Mouse (Mus musculus) telencephalon, adult 2 months (tissue): Measurements from ENCODE around the gene Vmn1r3.
"Not testable (repeated sequence)": the region's sequence is repeated elsewhere in the genome, so short reads cannot be mapped to it uniquely, and the experiment has no call there.

Experiments used
- DNase-seq: peaks from one replicate; pipeline ENCODE4 v3.0.0-alpha.2; 2011; ENCODE audit warnings: low read depth, low spot score

Vmn1r3 gene

GRCm38 (mm10) chr4:3185258-3185657 is at the start of gene Vmn1r3:
Vmn1r3 (minus strand) TSS chr4:3185358.
- not testable (repeated sequence) for DNase-seq

GRCm38 (mm10) chr4:3232053-3232452 is 46.9 kb upstream of the Vmn1r3 start:
- no peak for DNase-seq

- DNase-seq = no peak
These were observed 45.9 kb upstream of the Vmn1r3 start for GRCm38 (mm10) chr4:3230908-3231684.

- no peak for DNase-seq
These were observed 44.4 kb upstream of the Vmn1r3 start for GRCm38 (mm10) chr4:3229532-3229931.

- DNase-seq = no peak
These were observed 43.3 kb upstream of the Vmn1r3 start for GRCm38 (mm10) chr4:3228476-3228875.

- DNase-seq = no peak
These were observed 42.6 kb upstream of the Vmn1r3 start for GRCm38 (mm10) chr4:3227751-3228150.

GRCm38 (mm10) chr4:3226488-3226887 is 41.3 kb upstream of the Vmn1r3 start:
- no peak for DNase-seq

GRCm38 (mm10) chr4:3225416-3225815 is 40.3 kb upstream of the Vmn1r3 start:
- not testable (repeated sequence) for DNase-seq

GRCm38 (mm10) chr4:3224848-3225247 is 39.7 kb upstream of the Vmn1r3 start:
- not testable (repeated sequence) for DNase-seq

GRCm38 (mm10) chr4:3223483-3224209 is 38.5 kb upstream of the Vmn1r3 start:
- not testable (repeated sequence) for DNase-seq

- not testable (repeated sequence) for DNase-seq
These were observed 31.2 kb upstream of the Vmn1r3 start for GRCm38 (mm10) chr4:3216382-3216781.

GRCm38 (mm10) chr4:3213349-3213748 is 28.2 kb upstream of the Vmn1r3 start:
- not testable (repeated sequence) for DNase-seq

- not testable (repeated sequence) for DNase-seq
These were observed 24.6 kb upstream of the Vmn1r3 start for GRCm38 (mm10) chr4:3209643-3210217.

- DNase-seq = not testable (repeated sequence)
These were observed 8.2 kb downstream of the Vmn1r3 start for GRCm38 (mm10) chr4:3176746-3177490.

GRCm38 (mm10) chr4:3176195-3176594 is 9.0 kb downstream of the Vmn1r3 start:
- not testable (repeated sequence) for DNase-seq

- DNase-seq = not testable (repeated sequence)
These were observed 9.4 kb downstream of the Vmn1r3 start for GRCm38 (mm10) chr4:3175756-3176155.

GRCm38 (mm10) chr4:3174586-3174985 is 10.6 kb downstream of the Vmn1r3 start:
- not testable (repeated sequence) for DNase-seq

GRCm38 (mm10) chr4:3167020-3167419 is 18.1 kb downstream of the Vmn1r3 start, which contains the start of gene Vmn1r2:
Vmn1r2 (plus strand) TSS chr4:3167320.
- not testable (repeated sequence) for DNase-seq

- DNase-seq = no peak
These were observed 20.1 kb downstream of the Vmn1r3 start for GRCm38 (mm10) chr4:3165046-3165445.

GRCm38 (mm10) chr4:3164429-3164828 is 20.7 kb downstream of the Vmn1r3 start:
- DNase-seq = not testable (repeated sequence)

- DNase-seq = not testable (repeated sequence)
These were observed 31.8 kb downstream of the Vmn1r3 start for GRCm38 (mm10) chr4:3153320-3153719.
